Mouse (Mus musculus): ENCODE data around the gene Acsf3. TPM values are rescaled to one million over a fixed set of nuclear protein-coding genes. Genes with fewer than 3 reads are reported as not detected.

Gene Acsf3
- total RNA-seq (2017): 5.8 and 15.1 TPM in 2 replicates

DNA sequence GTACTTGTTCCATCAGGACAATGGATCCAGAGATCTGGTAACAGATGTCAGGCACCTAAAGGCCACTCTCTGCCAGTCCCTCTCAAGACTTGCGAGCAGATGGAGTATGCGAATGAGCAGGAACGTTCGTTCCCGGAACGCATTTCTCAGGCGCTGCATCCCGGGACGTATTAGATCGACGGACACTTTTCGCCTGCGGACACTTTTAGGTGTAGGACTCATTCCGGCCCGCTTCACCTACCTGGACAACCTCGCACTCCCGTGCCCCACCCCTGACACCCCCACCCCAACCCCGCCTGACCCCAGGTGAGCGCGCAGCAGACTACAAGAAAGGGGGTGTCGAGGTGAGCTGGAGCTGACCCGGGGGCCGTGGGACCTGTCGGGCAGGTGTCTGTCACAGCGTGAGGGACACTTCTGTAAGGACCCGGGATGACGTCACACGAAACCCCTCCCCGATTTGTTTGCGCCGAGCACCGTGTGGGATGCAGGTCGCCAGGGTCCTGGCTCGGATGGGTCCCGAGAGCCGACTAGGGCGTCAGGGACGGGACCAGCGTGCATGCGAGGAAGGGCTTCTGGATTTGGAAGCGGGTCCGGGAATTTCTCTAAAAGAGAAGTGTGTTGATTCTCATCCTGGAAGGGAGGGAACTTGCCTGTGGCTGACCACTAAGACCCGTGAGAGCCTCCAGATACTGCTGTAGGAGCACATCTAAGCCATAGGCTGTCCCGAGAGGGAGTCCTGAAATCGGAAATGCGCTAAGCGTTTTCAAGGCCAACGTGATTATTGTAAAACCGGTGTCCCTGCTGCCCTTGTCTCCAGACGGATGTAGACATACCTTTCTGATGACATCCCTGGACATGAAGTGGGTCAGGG is at the start of gene Acsf3:
Gene Acsf3, plus strand, starts transcription at position 202 of the 871 bp plus-strand sequence.
- peak; percentile 47 to 57 for ATAC-seq (replicated peaks in 1 of 2; ENCODE audit: insufficient read depth in 1 of 2, low FRiP score in 2 of 2, low TSS enrichment in 1 of 2, low read depth in 1 of 2, poor library complexity in 2 of 2, severe bottlenecking in 2 of 2)

DNA sequence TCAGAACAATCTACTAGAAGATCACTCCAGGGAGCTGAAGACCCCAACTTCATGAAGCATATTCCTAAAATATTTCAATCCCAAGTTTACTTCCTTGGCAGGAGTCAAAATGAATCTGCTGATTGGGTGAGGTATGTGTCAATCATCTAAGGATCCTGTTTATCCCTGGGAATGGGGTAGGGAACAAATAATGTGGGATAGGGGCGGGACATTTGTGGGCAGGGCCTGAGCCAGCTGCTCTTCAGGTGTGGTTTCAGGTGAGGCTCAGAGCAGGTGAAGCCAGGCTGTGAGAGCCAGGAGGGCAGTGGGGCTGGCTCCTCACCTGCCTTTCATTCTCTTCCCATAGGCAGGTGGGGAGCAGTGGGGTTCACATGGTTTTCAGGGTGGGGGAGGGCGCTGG is 48.5 kb upstream of the Acsf3 start:
- ATAC-seq (replicated peaks in 1 of 2; ENCODE audit: insufficient read depth in 1 of 2, low FRiP score in 2 of 2, low TSS enrichment in 1 of 2, low read depth in 1 of 2, poor library complexity in 2 of 2, severe bottlenecking in 2 of 2): no peak

DNA sequence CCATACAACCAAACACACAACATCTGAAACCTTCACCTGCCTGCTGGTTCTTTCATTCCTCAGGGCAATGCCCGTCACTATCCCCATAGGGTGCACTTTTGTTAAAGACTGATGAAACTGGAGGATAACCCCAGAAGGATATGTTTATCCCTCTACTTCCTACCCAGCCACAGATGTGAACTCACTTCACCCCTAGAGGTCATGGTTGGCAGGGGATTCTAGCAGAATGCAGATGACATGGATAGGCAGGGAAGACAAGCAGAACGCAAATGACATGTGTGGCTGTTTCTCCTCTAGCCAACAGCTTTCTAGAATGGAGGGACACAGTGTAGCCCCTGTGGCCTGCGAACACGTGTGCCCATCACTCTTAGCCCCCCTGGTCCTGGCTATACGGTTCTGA is 47.9 kb upstream of the Acsf3 start:
- ATAC-seq (replicated peaks in 1 of 2; ENCODE audit: insufficient read depth in 1 of 2, low FRiP score in 2 of 2, low TSS enrichment in 1 of 2, low read depth in 1 of 2, poor library complexity in 2 of 2, severe bottlenecking in 2 of 2): 0 out of 4 replicates have a peak, but pooled peaks have one; percentile 41 to 42

DNA sequence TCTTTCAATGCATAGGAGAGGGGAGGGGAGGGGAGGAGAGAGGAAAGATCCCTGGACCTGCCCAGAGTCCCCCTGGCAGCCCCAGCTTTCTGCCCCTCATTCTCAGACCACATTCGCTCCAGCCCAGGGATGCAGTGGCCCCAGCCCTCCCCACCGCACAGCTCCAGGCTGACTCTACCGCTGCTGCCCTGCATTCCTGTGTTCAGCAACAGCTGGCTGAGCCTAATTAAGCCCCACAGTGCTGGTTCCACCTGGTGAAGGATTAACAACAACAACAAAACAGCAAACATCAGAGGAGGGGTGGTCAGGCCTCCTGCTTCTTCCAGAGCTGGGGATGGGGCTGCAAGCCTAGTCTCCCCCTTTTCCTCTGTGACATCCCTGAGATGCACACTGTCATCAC is 46.7 kb upstream of the Acsf3 start:
- ATAC-seq (replicated peaks in 1 of 2; ENCODE audit: insufficient read depth in 1 of 2, low FRiP score in 2 of 2, low TSS enrichment in 1 of 2, low read depth in 1 of 2, poor library complexity in 2 of 2, severe bottlenecking in 2 of 2): no peak

DNA sequence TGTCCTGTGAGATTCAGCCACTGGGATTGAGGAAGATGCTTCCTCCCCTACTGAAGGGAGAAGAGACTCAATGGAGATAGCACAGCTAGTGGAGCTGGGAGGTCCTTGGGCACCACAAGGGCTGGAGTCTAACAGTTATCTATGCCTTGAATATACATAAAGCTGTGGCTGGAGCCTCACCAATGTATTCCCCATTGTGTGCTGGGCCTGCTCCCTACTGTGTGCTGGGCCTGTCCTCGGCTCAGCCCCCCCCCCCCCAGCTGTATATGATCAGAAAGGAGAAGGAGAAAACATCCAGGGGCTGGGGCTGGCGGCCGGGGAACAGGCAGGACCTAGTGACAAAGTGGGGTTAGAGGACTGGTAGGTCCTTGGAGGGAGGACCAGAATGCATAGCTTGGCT is 40.2 kb upstream of the Acsf3 start:
- no peak for ATAC-seq (replicated peaks in 1 of 2; ENCODE audit: insufficient read depth in 1 of 2, low FRiP score in 2 of 2, low TSS enrichment in 1 of 2, low read depth in 1 of 2, poor library complexity in 2 of 2, severe bottlenecking in 2 of 2)

DNA sequence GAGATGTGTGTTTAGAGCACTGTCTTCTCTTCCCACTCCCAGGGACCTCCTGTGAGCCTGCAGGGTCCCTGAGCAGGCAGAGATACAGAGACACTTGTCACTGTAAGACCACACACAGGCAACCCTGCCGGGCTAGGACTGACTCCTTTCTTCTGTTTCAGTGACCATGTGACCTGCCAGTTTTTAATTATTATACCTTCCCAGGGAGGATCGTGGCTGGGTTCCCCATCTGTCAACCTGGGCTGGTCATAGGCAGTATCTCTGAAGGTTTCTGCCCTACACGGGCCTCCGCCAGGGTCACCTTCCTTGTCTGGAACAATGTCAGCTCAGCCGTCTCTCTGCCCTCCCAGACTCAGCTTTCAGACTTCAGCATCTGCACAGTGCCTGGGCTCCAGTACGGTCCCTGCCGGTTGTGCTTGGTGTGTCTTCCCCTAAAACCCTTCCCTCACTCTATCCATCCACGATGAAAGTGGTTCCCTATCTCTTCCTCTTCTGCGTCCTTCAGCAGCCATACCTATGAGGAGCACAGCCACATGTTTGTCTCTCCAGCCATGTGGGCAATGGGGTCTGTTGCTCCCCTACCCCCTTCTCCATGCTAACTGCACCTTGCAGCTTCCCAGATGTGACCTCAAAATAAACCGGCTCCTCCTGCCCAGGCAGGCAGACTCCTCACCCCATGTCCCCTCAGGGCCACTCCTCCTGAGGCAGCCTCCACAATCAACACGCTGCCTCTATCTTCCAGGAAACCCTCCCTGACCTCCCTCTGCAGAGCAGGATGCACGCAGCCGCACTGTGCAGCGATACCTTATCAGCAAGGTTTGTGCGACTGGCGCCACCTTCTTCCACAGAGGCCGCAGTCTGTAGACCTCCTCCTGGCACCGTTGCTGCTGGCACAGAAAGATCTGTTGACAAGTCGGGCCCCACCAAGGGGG is 39.5 kb upstream of the Acsf3 start:
- peak; percentile 46 to 66 for ATAC-seq (replicated peaks in 1 of 2; ENCODE audit: insufficient read depth in 1 of 2, low FRiP score in 2 of 2, low TSS enrichment in 1 of 2, low read depth in 1 of 2, poor library complexity in 2 of 2, severe bottlenecking in 2 of 2)

DNA sequence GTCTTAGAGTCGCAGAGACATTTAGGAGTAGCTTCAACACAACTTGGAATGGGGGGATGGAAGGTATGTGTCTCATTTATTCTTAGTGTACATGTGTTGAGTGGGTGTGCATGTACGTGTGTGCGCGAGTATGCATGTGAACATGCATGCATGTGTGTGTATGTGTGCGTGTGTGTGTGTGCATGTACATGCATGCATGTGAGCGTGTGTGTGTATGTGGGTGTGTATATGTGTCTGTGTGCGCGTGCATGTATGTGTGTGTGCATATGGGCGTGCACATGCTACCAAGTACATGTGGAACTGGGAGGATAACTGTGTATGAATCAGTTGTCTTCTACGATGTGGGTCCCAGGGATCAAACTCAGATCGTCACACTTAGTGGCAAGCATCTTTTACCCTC is 38.7 kb upstream of the Acsf3 start:
- no peak for ATAC-seq (replicated peaks in 1 of 2; ENCODE audit: insufficient read depth in 1 of 2, low FRiP score in 2 of 2, low TSS enrichment in 1 of 2, low read depth in 1 of 2, poor library complexity in 2 of 2, severe bottlenecking in 2 of 2)

DNA sequence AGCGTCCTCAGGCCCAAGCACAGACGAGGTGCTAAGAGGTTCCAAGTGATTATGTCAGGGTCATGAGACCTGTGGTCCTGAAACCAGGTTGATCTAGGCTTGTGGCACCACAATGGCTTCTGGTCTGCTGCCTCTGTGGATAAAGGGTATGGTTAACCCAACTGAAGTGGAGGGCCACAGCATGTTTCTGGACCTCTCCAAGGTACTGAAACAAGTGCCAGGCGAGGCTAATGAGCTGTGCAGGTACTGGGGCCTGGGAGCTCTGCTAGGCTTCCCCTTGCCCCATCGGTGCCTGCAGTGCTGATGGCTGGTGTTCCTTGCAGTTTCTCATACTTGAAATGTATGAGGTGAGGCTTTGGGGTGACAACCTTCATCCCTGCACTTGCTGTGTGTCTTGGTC is 38.2 kb upstream of the Acsf3 start:
- ATAC-seq (replicated peaks in 1 of 2; ENCODE audit: insufficient read depth in 1 of 2, low FRiP score in 2 of 2, low TSS enrichment in 1 of 2, low read depth in 1 of 2, poor library complexity in 2 of 2, severe bottlenecking in 2 of 2): 0 out of 4 replicates have a peak, but pooled peaks of 1 of the 2 experiments have one; percentile 40

DNA sequence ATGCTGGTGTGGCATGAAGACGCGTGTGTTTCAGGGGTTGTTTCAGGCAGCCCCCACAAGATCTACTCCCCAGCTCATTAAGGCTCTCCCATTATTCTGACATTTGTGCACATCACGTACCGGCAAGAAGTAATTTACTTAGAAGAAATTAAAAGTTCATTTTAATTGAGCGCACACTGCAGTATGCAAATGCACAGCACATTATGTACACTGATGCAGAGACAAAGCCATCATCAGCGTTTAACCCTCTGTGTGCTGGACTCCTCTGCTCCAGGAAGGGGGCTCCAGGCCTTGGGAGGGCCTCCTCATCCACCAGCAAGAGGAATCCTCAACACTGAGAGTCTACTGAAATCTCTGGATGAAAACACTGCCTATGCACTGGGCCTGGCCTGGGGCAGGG is 37.4 kb upstream of the Acsf3 start:
- ATAC-seq (replicated peaks in 1 of 2; ENCODE audit: insufficient read depth in 1 of 2, low FRiP score in 2 of 2, low TSS enrichment in 1 of 2, low read depth in 1 of 2, poor library complexity in 2 of 2, severe bottlenecking in 2 of 2): no peak

DNA sequence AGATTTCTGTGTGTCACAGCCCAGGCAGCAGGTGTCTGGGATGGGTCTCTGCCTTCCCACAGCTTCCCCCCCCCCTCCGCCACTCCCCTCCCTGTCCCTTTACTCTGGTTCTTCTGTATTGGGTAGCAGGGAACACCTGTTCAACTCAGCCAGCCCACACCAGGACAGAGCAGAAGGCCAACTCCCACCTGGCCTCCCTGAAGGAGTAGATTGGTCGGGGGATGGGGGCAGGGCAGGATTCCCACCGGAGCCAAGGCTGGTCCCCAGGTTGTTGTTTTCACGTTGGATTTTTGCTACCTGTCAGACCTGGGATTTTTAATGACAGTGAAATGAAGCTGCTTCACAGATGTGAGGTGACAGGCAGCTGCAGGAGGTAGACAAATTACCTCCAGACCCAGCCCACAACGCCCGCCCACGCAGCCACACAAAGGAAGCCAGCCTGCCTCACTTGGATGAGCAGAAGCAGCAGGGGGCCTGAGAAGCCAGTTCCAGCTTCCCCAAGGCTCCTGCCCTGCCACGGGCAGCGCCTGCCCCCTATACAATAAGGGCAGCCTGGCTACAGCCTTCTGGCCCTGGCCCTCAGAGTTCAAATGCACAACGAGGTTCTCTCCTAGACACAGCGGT is 36.1 kb upstream of the Acsf3 start:
- ATAC-seq (replicated peaks in 1 of 2; ENCODE audit: insufficient read depth in 1 of 2, low FRiP score in 2 of 2, low TSS enrichment in 1 of 2, low read depth in 1 of 2, poor library complexity in 2 of 2, severe bottlenecking in 2 of 2): peak; percentile 14 to 30; a peak in 1 of 4 replicates

DNA sequence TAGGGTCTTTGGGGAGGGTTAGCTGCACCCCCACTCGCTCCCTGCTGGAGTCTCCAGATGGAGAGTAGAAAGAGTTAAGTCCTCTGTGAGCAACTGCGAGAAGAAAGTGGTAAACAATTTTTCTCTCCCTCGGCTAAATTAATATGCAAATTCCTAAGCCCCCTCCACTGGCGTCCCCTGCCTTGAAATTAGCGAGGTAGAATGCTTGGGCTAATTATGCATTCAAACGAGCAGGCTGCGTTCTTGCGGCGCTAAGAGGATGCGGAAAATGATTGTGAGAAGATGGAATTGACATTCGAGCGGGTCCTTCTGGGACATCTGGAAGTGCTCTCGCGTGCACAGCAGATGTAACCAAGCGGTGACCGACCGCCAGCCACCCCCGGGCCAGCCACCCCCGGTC is 32.8 kb upstream of the Acsf3 start:
- ATAC-seq (replicated peaks in 1 of 2; ENCODE audit: insufficient read depth in 1 of 2, low FRiP score in 2 of 2, low TSS enrichment in 1 of 2, low read depth in 1 of 2, poor library complexity in 2 of 2, severe bottlenecking in 2 of 2): no peak

DNA sequence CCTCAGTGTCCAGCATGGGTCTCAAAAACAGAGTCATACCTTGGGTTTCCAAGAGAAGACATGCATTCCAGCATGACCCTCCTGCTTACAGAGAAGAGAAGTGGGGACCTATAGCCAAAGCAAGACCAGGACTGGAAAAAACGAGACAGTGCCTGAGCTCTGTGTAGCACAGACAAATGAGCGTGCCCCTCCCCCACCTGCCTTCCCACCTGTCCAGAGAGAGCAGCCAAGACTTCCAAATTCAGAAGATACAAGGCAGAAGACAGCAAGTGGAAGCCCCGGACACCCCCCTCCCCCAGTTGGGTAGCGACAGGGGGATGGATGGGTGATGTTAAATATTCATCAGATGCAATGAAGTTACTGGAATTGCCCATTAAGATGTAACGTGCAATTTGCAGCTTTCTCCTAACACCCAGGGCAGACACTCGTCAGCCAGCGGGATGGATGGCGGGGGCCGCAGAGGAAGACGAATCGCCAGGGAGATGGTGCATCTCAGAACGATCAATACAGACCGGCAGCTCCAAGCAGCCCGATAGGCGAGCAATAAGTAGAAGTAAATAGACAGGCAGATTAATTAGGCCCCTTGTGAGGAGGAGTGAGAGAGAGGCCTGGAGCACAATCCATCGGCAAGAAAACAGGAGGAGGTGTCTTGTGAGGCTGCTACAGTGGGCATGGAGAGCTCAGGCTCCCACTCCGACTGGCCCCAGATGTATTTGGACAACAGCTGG is 30.1 kb upstream of the Acsf3 start:
- ATAC-seq (replicated peaks in 1 of 2; ENCODE audit: insufficient read depth in 1 of 2, low FRiP score in 2 of 2, low TSS enrichment in 1 of 2, low read depth in 1 of 2, poor library complexity in 2 of 2, severe bottlenecking in 2 of 2): no peak

DNA sequence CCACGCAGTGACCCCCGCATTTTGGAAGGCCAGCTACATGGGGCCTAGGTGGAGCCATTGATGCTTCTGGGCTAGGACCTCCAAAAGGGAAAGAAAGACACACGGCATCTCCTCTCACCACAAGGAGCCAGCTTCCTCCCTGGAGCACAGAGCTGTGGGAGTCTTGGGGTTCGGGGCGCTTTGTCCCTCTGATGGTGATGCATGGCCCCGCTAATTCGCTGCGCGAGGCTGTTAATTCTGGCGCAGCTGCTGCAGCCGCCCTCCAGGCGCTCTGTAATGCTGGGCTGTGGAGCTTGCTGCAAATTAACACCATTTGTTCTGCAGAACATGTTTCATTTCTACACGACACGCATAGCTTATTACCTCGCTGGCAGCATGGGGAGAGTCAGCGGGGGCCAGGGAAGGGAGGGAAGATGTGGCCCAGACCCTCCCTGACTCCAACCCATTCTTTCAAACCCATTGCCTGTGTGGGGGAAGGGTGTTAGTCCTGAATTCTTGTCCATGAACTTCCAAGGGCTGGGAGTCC is 29.5 kb upstream of the Acsf3 start:
- ATAC-seq (replicated peaks in 1 of 2; ENCODE audit: insufficient read depth in 1 of 2, low FRiP score in 2 of 2, low TSS enrichment in 1 of 2, low read depth in 1 of 2, poor library complexity in 2 of 2, severe bottlenecking in 2 of 2): no peak

DNA sequence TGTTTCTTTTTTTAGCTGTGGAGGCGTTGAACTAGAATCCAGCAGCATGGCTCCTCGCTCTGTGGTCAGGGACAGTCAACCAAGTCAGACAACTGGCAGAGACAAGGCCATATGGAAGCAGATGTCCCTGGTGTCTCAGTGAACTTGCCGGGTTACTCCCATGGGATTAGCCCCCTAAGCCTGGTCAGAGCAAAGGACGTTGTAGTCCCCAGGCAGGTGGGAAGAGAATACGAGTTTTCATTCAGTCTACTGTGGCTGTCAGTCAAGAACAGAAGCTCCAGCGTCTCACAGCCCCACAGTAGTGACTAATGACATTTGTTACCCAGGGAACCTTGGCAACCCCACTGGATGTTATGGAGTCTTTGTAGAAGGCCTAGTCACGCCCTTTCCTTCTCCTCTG is 28.8 kb upstream of the Acsf3 start:
- ATAC-seq (replicated peaks in 1 of 2; ENCODE audit: insufficient read depth in 1 of 2, low FRiP score in 2 of 2, low TSS enrichment in 1 of 2, low read depth in 1 of 2, poor library complexity in 2 of 2, severe bottlenecking in 2 of 2): no peak

DNA sequence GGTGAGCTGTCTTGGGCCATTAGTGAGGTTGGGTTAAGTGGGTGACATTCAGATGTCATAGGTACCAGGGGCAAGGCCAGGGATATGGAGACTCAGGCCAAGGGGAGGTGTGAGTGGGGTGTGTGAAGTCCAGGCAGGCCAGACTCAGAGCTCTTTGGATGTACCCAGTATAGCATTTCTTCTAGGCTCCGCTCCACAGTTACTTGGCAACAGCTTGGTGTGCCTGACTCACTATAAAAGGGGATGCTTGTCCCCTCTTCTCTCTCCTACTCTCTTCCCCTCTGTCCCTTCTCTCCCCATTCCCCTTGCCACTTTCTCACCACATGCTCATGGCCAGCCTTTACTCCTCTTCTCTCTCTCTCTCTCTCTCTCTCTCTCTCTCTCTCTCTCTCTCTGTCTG is 27.5 kb upstream of the Acsf3 start:
- ATAC-seq (replicated peaks in 1 of 2; ENCODE audit: insufficient read depth in 1 of 2, low FRiP score in 2 of 2, low TSS enrichment in 1 of 2, low read depth in 1 of 2, poor library complexity in 2 of 2, severe bottlenecking in 2 of 2): no peak

DNA sequence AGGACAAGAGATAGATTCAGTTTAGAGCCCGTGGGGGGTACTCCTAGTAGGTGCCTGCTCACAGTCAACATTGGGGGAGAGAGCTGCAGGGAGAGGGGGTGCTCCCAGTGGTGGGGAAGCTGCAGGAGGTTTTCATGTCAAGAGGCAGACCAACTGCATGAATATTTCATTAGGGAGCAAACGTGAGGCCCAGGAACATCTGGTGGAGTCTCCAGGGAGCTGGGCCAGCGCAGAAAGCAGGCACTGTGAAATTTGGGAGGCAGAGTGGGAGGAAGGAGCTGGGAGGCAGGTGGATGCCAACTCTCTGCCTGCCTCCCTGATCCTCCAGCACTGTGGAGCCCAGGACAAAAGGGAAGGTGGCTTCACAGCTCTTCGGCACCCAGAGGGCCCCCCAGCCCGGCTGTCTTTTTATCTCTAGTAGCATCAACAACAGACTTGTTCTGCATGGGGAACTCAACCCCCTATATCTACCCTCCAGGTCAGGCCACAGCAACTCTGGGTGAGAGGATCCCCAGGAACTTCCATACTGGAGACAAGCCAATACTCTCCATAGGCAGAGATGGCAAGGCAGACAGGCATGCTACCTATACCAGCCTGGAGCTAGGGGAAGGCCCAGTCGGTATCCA is 25.8 kb upstream of the Acsf3 start:
- no peak for ATAC-seq (replicated peaks in 1 of 2; ENCODE audit: insufficient read depth in 1 of 2, low FRiP score in 2 of 2, low TSS enrichment in 1 of 2, low read depth in 1 of 2, poor library complexity in 2 of 2, severe bottlenecking in 2 of 2)

DNA sequence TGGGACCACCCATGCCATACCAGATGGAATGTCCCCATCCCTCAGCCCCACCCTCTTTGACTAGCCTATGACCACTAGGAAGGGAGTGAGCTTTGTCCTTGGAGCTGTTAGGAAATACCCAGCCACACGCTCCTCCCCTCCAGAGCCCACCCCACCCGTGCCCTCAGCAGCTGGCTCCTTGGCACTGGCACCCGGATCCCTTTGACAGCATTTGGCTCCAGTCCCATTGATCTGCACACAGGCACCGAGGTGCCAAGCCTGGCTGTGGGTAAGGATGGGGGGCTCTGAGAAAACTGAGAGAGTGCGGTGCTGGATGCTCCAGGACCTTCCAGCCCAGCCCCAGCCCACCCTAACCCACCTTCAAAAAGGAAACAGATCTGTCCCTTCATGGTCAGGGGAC is 23.9 kb upstream of the Acsf3 start:
- no peak for ATAC-seq (replicated peaks in 1 of 2; ENCODE audit: insufficient read depth in 1 of 2, low FRiP score in 2 of 2, low TSS enrichment in 1 of 2, low read depth in 1 of 2, poor library complexity in 2 of 2, severe bottlenecking in 2 of 2)
